Mouse (Mus musculus) liver, adult (tissue): Measurements from ENCODE around the gene Nags.

Source experiments
- GATA4 ChIP-seq: IDR thresholded peaks from 2 replicates; pipeline ENCODE4 v1.6.1; 2014; ENCODE audit warnings: mild to moderate bottlenecking, low read length; ENCODE audit not compliant: insufficient replicate concordance

Nags gene

DNA sequence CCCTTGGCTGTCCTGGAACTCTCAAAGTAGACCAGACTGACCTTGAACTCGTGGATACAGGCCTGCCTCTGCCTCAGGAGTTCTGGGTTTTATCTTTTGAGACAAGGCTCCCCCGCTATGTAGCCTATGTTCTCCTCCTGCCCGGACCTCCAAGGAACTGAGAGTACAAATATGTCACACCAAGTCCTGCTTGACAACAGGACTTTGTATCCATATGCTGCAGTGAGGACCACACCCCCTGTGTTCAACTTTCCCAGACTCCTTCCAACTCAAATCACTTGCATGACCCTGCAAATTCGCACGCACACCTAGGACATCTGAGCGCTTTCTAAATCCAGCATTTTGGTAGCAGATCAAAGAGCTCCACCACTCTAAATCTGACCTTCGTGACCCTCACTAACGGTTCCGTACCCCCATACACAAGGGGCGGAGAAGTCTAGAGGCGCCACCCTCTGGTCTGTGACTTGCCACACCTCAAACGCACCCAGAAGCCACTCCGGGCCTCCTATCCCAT, 299 bp upstream of the Nags start:
- TF ChIP-seq GATA4, result no peak

DNA sequence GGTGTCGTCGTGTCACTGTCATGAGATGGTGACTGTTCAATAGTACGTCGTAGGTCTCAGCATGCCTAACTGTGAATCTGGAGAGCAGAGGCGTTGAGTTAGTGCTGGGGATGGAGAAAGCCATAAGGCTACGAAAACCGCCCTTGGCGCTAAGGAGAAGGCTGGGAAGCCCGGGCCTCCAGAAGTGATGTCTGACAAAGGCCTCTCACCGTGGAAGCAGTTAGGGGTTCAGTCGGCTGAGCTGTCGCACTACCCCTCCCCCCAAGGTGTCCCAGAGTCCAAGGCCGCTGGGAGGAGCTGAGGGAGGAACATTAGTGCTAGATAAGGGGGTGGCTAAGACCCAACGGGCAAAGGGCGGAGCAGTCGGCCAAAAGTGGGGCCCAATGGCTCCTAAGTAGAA, 692 bp downstream of the Nags start:
- peak; percentile 91; the same call in 1 of the 2 replicates for TF ChIP-seq GATA4

DNA sequence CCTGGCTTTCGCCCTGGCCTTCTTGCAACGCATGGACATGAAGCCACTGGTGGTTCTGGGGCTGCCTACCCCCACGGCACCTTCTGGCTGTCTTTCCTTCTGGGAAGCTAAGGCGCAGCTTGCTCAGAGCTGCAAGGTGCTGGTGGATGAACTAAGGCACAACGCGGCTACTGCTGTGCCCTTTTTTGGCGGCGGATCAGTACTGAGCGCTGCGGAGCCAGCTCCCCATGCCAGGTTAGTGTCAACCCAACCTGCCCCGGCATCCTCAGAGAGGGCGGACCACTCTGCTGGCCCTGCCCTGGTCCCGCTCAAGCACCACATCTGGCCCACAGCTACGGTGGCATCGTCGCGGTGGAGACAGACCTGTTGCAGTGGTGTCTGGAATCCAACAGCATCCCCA, 1.2 kb downstream of the Nags start:
- no peak for TF ChIP-seq GATA4

DNA sequence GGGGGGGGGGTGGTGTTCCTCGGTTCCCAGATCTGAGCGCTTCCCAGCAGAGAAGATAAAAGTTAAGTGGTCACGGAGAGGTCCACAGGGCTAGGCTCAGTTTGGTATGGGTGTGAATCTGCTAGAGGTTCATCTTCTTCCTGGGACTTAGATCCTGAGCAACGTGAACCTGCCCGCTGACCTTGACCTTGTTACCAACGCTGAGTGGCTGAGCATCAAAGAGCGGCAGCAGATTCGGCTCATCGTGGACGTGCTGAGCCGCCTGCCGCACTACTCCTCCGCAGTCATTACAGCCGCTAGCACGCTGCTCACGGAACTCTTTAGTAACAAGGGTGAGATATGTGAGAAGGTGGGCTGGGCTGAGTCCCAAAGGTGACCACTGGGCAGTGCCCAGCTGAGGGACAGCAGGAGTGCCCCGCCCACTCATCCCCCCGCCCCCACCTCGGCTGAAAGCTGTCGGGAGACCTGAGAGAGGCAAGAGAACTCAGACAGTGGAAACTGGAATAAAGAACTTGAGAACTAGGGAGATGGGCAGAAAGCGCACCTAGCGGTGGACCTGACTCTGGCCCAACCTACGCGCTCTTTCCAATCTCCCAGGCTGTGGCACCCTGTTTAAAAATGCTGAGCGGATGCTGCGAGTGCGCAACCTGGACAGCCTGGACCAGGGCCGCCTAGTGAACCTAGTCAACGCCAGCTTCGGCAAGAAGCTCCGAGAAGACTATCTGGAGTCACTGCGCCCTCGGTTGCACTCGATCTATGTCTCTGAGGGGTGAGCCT, 2.1 kb downstream of the Nags start:
- TF ChIP-seq GATA4, result no peak

DNA sequence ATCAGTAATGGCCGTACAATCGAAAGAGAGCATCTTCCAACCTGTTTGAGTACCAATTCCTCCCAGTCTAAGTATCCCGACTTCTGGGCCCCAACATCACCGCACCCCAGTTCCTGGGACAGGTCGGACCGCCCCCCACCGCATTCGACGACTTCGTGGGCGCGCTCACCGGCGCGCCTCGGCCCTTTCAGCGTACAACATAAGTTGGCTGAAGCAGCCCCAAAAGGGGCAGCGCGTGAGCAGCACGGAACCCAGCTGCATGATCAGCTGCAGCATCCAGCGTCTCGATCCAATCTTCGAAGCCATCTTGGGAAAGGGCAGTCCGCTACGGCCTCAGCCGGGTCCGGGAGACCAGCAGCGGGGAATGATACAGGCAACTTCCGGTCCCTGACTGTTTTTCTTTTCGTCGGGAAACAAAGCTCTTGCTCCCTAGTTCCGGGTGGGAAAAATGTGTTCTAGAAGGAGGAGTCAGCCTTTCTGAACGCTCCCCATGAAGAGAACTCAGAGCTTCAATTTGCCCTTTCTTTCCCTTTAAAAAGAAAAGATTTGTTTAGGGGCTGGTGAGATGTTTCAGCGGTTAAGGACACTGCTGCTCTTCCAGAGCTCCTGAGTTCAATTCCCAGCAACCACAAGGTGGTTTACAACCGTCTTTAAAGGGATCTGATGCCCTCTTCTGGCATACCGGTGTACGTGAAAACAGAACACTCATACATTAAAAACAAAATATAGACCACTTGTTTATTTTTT, 10.9 kb downstream of the Nags start, which contains the start of gene Tmem101:
Gene Tmem101 (minus strand): TSS at position 366 of the 747 bp plus-strand sequence.
- peak; percentile 92; the same call in 1 of the 2 replicates for TF ChIP-seq GATA4

DNA sequence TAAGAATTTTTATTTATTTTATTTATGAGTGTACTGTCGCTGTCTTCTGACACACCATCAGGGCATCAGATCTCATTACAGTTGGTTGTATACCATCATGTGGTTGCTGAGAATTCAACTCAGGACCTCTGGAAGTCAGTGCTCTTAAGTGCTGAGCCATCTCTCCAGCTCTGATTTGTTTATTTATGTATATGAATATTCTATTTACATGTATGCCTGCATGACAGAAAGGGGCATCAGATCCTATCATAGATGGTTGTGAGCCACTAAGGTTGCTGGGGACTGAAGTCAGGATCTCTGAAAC, 11.4 kb downstream of the Nags start:
- TF ChIP-seq GATA4, result no peak

DNA sequence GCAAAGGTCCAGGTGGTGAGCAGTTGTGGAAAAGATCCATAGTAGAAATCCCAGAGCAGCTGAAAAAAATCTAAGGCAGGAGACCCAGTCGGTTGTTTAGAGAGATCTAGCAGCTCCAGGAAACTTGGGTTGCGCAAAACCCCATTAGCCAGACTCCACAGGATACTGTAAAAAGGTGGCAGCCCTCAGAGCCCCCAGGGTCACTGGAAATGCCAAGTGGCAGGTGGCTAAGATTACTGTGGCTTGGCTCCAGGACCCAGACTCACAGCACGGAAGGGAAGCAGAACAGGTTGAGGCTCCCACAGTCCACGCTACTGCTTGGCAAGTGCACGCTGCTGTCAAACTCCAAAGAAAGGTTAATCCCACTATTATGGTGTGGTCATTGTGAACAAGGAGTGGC, 14.5 kb downstream of the Nags start:
- TF ChIP-seq GATA4, result no peak

DNA sequence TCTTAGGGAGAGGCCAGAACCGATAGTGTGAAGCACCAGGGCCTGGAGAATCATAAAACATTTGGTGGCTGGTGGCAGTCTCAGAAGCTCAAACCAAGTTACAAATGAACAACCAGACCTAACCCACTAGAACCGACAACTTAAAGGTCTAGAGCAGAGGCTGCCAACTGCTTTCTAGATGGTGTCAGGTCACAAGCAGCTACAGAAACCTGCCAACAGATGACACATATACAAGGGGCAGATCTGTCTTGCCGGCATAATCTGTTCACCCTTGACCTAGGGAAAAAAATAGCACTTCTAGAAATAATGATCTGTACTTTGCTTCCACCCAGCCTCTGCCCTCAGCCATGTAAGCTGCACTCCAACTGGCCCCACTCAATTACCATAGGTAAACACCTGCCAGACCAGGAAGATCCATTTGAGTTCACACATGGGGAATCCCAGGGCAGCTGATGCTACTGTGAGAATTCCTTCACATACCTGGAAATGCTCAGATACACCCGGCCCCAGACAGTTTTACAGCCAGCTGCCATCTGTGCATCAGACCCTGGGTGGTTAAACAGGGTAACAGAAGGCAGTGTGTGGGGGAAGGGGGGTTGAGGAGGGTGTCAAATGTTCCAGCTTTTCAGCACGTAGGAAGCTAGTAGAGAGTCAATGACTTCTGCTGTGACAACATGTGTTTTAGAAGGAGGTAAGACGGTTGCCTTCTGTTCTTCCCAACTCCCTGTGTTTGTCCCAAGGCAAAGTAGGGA, 20.8 kb downstream of the Nags start:
- TF ChIP-seq GATA4, result no peak

DNA sequence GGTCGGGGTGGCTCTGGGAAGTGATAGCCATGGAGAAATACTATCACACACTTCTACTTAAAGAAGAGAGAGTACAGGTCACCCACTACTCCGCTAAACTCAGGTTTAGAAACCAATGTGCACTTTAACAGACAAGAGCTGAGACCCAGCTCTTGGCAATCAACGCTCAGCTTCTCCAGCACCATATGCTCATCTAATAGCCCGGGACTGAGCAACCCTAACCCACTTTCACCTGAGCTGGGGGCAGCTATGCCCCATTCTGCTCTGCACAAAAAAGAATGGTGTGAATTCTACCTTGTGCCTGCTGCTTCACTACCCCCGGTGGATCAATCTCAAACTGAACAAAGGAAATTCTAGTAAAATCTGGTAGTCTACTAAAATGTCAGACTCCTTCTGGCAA, 22.2 kb downstream of the Nags start:
- TF ChIP-seq GATA4, result no peak

DNA sequence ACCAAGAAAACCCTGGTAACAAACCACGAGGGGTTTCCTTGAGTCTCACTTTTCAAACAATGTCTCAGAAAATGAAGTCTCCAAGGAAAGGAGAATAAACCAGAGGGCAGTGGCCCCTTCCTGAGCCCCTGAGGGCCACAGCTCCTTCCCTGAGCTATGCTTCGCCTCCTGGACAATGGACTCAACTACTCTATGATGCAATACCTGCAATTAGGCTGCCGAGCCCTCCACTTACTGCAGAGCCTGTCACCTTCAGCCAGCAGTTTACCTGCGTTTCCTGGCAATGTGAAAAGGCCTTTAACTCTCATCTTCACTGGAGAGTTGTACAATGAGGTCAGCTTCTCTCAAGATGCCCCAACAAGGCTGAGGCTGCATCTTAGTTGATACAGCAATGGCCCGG, 23.4 kb downstream of the Nags start:
- no peak for TF ChIP-seq GATA4

DNA sequence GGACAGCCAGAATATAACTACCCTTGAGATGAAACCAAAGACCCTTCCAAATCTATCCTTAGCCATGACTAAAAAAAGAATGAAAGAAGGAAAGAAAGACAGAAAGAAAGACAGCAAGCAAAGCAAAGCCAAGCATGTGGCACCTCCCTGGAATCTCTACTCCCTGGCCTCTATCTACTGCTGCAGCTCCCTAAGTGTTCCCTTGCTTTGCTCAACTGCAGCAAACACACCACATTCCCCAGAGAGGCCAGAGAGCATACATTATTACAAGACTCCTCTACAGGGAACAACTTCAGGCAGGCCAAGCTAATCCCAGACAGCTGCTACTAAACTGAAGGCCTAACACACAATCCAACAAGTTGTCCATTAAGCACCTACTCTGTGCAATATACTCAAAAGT, 34.5 kb downstream of the Nags start:
- TF ChIP-seq GATA4, result no peak

DNA sequence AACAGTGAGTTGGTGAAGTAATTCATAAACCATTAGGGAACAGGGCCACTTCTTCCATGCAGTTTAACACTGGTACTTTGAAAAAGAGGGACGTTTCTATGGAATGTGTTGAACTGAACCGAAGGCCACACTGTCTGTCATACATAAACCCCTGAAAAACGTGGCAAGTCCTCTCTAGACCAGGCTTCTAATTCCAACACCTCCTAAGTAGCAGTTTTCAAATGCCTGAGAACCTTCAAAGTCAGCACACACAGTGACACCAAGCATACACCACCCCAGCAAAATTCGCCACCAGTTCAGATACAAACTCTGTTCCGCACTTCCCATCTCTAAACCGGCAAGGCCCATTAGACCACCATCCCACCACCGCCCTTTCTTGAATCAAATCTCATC, 38.9 kb downstream of the Nags start:
- no peak for TF ChIP-seq GATA4

DNA sequence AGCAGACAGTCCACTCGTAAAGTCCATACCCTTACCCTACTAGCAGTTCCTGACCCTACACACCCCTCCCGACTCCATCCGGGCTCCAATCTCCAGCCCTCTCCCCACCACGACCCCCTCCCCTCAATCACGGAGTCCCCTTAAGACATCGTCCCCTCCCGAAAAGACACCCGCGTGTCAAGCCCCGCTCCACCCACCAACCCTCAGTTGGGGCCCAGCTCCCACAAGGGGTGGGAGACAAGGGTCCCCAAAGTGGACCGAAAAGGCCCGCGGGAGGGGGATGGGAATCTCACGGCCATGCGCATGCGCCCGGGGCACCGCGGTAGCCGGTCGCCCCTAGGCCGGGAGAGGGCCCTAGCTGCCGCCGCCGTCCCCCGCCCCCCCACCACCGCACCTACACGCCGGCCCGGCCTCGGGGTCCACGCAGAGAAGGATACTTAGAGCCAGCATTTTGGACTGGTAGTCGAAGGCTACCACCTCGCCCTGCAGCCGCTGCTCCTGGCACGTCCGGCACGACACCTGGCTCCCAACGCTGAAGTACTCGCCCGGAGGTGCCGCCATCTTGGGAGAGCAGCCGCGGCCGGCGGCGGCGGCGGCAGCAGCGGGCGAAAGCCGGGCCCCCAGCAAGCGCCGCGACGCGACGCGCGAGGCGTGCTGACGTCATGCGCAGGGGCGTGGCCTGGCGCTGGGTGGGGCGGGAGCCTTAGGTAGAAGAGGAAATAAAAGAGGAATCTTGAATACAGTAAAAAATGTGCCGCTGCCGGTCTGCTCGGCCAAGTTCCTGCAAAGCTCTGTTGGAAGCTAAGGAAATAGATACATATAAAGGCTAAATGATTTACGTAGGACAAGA, 39.6 kb downstream of the Nags start, which contains the start of gene Lsm12:
Gene Lsm12 (minus strand): TSS at position 651 of the 850 bp plus-strand sequence.
- TF ChIP-seq GATA4, result no peak

DNA sequence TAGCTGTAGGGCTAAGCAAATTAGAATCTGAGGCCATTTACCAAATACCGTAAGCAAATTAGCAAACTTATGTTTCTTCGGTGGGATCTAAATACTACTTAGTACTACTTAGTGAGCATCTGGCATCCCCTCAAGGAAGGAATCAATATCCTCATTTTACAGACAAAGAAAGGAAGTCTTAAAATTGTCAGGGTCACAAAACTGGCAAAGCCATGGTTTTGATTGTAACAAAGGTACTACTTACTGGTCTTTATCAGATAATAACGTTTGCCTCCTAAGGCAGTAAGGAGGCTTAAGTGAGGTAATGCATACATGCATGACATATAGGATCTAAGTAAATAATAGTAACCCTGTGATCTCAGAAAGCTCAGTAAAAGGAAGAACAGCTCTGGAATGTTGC, 40.4 kb downstream of the Nags start:
- no peak for TF ChIP-seq GATA4

DNA sequence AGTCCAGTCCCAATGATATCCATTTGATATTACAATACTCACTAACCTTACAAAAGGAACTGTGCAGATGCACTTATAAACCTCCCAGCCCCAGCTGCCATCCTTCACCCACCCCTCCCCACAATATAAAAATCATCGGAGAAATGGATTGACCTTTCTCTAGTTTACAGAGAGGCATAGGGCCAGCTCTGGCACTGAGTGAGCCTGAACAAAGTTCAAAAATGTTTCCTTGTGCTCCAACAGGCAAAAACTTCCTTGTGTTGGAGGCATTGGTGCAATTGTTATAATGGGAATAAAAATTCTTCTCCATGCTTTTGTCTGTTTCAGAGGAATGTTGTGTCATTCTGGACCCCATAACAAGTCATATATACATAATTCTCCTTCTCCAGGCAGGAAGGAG, 40.9 kb downstream of the Nags start:
- no peak for TF ChIP-seq GATA4
